Mouse (Mus musculus) kidney, embryonic 16.5 days (tissue): ENCODE measurements around the gene Echs1. TPM values are rescaled to one million over a fixed set of nuclear protein-coding genes. Genes with fewer than 3 reads are reported as not detected.

Experiments used
- ATAC-seq: fragments of 200-750 bp; cut with Nextera tagmentation; 2 replicates; pipeline ENCODE4 v1.8.0; 2017; ENCODE audit warnings: moderate TSS enrichment; ENCODE audit not compliant: low FRiP score, low TSS enrichment
- H3K27ac ChIP-seq: fragments of 300-500 bp; sonication (generic); 2 replicates; pipeline ENCODE4 v1.5.1; 2014; ENCODE audit warnings: low read length
- H3K27me3 ChIP-seq: fragments of 300-500 bp; sonication (generic); 2 replicates; pipeline ENCODE4 v1.6.1; 2014; ENCODE audit warnings: low read length, control low read depth, mixed read lengths; ENCODE audit not compliant: insufficient read depth
- H3K36me3 ChIP-seq: fragments of 300-500 bp; sonication (generic); 2 replicates; pipeline ENCODE4 v1.6.1; 2014; ENCODE audit warnings: low read length, control low read depth, mixed read lengths; ENCODE audit not compliant: insufficient read depth
- H3K4me1 ChIP-seq: fragments of 300-500 bp; sonication (generic); 2 replicates; pipeline ENCODE4 v1.6.1; 2014; ENCODE audit warnings: low read length, control low read depth, mixed read lengths; ENCODE audit not compliant: insufficient read depth
- H3K4me2 ChIP-seq: fragments of 300-500 bp; sonication (generic); replicated peaks from 2 replicates; pipeline ENCODE4 v1.6.1; 2014; ENCODE audit warnings: low read depth, low read length
- H3K4me3 ChIP-seq: fragments of 300-500 bp; sonication (generic); 2 replicates; pipeline ENCODE4 v1.5.1; 2014; ENCODE audit warnings: mild to moderate bottlenecking, low read length
- H3K9ac ChIP-seq: fragments of 300-500 bp; sonication (generic); replicated peaks from 2 replicates; pipeline ENCODE4 v1.6.1; 2014; ENCODE audit warnings: low read length
- H3K9me3 ChIP-seq: fragments of 300-500 bp; sonication (generic); 2 replicates; pipeline ENCODE4 v1.6.1; 2016; ENCODE audit warnings: low read length, control low read depth
- WGBS: fragments of 180-500 bp; shearing (Covaris S2); extraction: QIAGEN DNeasy Blood & Tissue Kit; methylation state at CpG from one replicate; pipeline ENCODE4 v1.1.7; 2014; 5-methylcytosine and 5-hydroxymethylcytosine counted together
- polyA plus RNA-seq: library from polyadenylated mRNA; unstranded; fragments of >200 nt; fragmentation: Nextera tagmentation; extraction: Ambion mirVana; gene quantifications from 2 replicates; pipeline ENCODE4 v1.2.1, GENCODE M21; 2015

Echs1 gene
- 183 and 199 TPM in 2 replicates for polyA plus RNA-seq

- ATAC-seq: peak; percentile 97
- Histone ChIP-seq H3K36me3 (peaks cover 12% of the 10 kb centered on the region), H3K4me3 (peak within 1 kb of the TSS; percentile 88), H3K27me3 (no peaks in the 10 kb centered on the region), H3K4me2 (peak within 1 kb of the TSS; percentile 96), H3K4me1 (peaks cover 3% of the 10 kb centered on the region; the same call in 1 of the 2 replicates), H3K9me3 (no peaks in the 10 kb centered on the region), H3K27ac (peak within 1 kb of the TSS; percentile 91), H3K9ac (peak within 1 kb of the TSS; percentile 91)
- WGBS: 4% methylated on average over 28 of the region's 28 CpGs
Measured at GRCm38 (mm10) chr7:140116329-140117054, at the start of gene Echs1. TSS of gene Echs1 (minus strand) at chr7:140116476.

- Histone ChIP-seq H3K9me3 (peaks cover 5% of the 10 kb centered on the region; the same call in 1 of the 2 replicates), H3K9ac (no peak within 1 kb of the TSS), H3K4me3 (no peak within 1 kb of the TSS), H3K4me2 (no peak within 1 kb of the TSS), H3K27me3 (no peaks in the 10 kb centered on the region), H3K36me3 (no peaks in the 10 kb centered on the region), H3K27ac (no peak within 1 kb of the TSS), H3K4me1 (no peaks in the 10 kb centered on the region)
- WGBS: 73% methylated on average over 7 of the region's 7 CpGs
- ATAC-seq: no peak
Measured at GRCm38 (mm10) chr7:140164664-140165063, 48.4 kb upstream of the Echs1 start, which contains the start of gene Olfr522. TSS of gene Olfr522 (minus strand) at chr7:140164764.

GRCm38 (mm10) chr7:140160363-140160762 lies 44.1 kb upstream of the Echs1 start:
- H3K36me3 ChIP-seq: no peaks in the 10 kb centered on the region
- WGBS: 85% methylated on average over 3 of the region's 3 CpGs
- H3K27me3 ChIP-seq: peaks cover 3% of the 10 kb centered on the region; the same call in 1 of the 2 replicates
- no peak overlapping the region for H3K4me3 ChIP-seq
- no peaks in the 10 kb centered on the region for H3K9me3 ChIP-seq
- ATAC-seq: no peak
- H3K27ac ChIP-seq: no peak overlapping the region
- no peak overlapping the region for H3K9ac ChIP-seq
- H3K4me2 ChIP-seq: no peak overlapping the region
- no peaks in the 10 kb centered on the region for H3K4me1 ChIP-seq

- Histone ChIP-seq H3K4me3 (peak within 1 kb of the TSS; percentile 27), H3K9ac (0 out of 2 replicates have a peak within 1 kb of the TSS, but pooled peaks have one; percentile 27), H3K27ac (no peak within 1 kb of the TSS), H3K9me3 (no peaks in the 10 kb centered on the region), H3K27me3 (peaks cover 22% of the 10 kb centered on the region), H3K36me3 (no peaks in the 10 kb centered on the region), H3K4me1 (peaks cover 9% of the 10 kb centered on the region; the same call in 1 of the 2 replicates), H3K4me2 (peak within 1 kb of the TSS; percentile 43)
- WGBS: 4% methylated on average over 28 of the region's 28 CpGs
- ATAC-seq: 0 out of 2 replicates have a peak, but pooled peaks have one; percentile 23
Measured at GRCm38 (mm10) chr7:140154218-140154927, 38.1 kb upstream of the Echs1 start, which contains the start of gene Sprn. TSS of gene Sprn (minus strand) at chr7:140154877.

GRCm38 (mm10) chr7:140153829-140154217 lies 37.5 kb upstream of the Echs1 start:
- Histone ChIP-seq H3K4me2 (peak overlapping the region; percentile 50), H3K9me3 (no peaks in the 10 kb centered on the region), H3K36me3 (no peaks in the 10 kb centered on the region), H3K4me1 (peaks cover 9% of the 10 kb centered on the region; the same call in 1 of the 2 replicates), H3K27ac (no peak overlapping the region), H3K4me3 (peak overlapping the region; percentile 27; the same call in 1 of the 2 replicates), H3K9ac (no peak overlapping the region), H3K27me3 (peaks cover 20% of the 10 kb centered on the region)
- WGBS: 21% methylated on average over 4 of the region's 4 CpGs
- no peak for ATAC-seq

- WGBS: 5% methylated on average over 28 of the region's 28 CpGs
- Histone ChIP-seq H3K9me3 (no peaks in the 10 kb centered on the region), H3K4me1 (peaks cover 9% of the 10 kb centered on the region; the same call in 1 of the 2 replicates), H3K36me3 (no peaks in the 10 kb centered on the region), H3K27me3 (peaks cover 19% of the 10 kb centered on the region), H3K27ac (no peak overlapping the region), H3K9ac (peak overlapping the region; percentile 34; the same call in 1 of the 2 replicates), H3K4me3 (peak overlapping the region; percentile 34), H3K4me2 (peak overlapping the region; percentile 50)
- no peak for ATAC-seq
Measured at GRCm38 (mm10) chr7:140153383-140153782, 37.1 kb upstream of the Echs1 start.

- no peaks in the 10 kb centered on the region for H3K4me1 ChIP-seq
- no peaks in the 10 kb centered on the region for H3K9me3 ChIP-seq
- H3K27me3 ChIP-seq: no peaks in the 10 kb centered on the region
- no peak for ATAC-seq
- no peak overlapping the region for H3K4me2 ChIP-seq
- WGBS: 86% methylated on average over 4 of the region's 4 CpGs
- H3K36me3 ChIP-seq: 0 out of 2 replicates have a peak, but pooled peaks cover 3% of the 10 kb centered on the region
- H3K4me3 ChIP-seq: no peak overlapping the region
- H3K27ac ChIP-seq: no peak overlapping the region
- no peak overlapping the region for H3K9ac ChIP-seq
Measured at GRCm38 (mm10) chr7:140144550-140144949, 28.3 kb upstream of the Echs1 start.

GRCm38 (mm10) chr7:140141350-140141749 lies 25.1 kb upstream of the Echs1 start:
- Histone ChIP-seq H3K27me3 (no peaks in the 10 kb centered on the region), H3K9ac (no peak overlapping the region), H3K9me3 (no peaks in the 10 kb centered on the region), H3K36me3 (no peaks in the 10 kb centered on the region), H3K4me2 (no peak overlapping the region), H3K4me1 (peaks cover 6% of the 10 kb centered on the region), H3K27ac (no peak overlapping the region), H3K4me3 (no peak overlapping the region)
- ATAC-seq: no peak
- 5% methylated on average over 14 of the region's 14 CpGs for WGBS

GRCm38 (mm10) chr7:140138021-140138310 lies 21.7 kb upstream of the Echs1 start:
- H3K4me3 ChIP-seq: peak overlapping the region; percentile 76
- peak overlapping the region; percentile 94 for H3K9ac ChIP-seq
- WGBS: 3% methylated on average over 8 of the region's 8 CpGs
- peaks cover 6% of the 10 kb centered on the region for H3K4me1 ChIP-seq
- peak overlapping the region; percentile 84 for H3K27ac ChIP-seq
- no peaks in the 10 kb centered on the region for H3K9me3 ChIP-seq
- no peaks in the 10 kb centered on the region for H3K27me3 ChIP-seq
- 0 out of 2 replicates have a peak, but pooled peaks cover 5% of the 10 kb centered on the region for H3K36me3 ChIP-seq
- no peak for ATAC-seq
- peak overlapping the region; percentile 80 for H3K4me2 ChIP-seq
